Mouse (Mus musculus) lung, postnatal 14 days (tissue): ENCODE measurements around the gene Tomt.
A peak's percentile ranks its signal among the peaks of the same experiment; 100 is the strongest.

Experiments
- DNase-seq: peaks from one replicate; pipeline ENCODE4 v3.0.0; 2021

The Tomt gene

DNA sequence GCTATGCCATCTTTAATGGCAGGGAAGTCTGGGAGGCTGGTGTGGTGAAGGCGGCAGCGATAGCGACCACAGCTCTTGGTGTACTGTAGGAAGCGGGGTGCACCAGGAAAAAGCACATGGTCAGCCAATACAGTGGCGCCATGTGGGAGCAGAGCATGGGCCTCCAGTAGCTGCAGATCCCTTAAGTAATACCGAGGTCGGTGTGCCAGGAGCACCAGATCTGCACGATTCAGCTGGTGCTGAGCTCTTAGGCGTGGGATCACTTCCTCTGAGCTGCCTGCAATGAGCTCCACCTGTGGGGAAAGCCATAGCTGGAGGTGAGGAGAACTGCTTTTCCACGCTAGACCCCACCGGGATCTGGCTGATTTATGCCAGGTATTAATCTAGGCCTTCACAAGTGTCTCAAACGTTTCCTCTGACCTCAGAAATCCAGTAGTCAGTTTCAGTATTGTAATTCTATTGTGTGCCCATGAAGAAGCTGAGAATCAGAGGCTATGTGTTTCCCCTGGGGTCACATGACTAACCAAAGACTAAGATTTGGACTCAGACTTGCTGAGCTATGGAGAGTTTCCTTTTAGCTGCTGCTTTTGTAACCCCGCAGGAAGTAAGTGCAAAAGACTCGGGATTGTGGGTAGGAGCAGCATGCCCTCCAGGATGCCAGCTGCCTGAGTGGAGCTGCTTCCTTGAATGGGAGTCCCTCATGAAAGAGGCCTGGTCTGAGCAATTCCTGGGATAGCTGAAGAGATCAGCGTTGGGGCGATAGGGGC is 5.6 kb downstream of the Tomt start:
- DNase-seq, result no peak

DNA sequence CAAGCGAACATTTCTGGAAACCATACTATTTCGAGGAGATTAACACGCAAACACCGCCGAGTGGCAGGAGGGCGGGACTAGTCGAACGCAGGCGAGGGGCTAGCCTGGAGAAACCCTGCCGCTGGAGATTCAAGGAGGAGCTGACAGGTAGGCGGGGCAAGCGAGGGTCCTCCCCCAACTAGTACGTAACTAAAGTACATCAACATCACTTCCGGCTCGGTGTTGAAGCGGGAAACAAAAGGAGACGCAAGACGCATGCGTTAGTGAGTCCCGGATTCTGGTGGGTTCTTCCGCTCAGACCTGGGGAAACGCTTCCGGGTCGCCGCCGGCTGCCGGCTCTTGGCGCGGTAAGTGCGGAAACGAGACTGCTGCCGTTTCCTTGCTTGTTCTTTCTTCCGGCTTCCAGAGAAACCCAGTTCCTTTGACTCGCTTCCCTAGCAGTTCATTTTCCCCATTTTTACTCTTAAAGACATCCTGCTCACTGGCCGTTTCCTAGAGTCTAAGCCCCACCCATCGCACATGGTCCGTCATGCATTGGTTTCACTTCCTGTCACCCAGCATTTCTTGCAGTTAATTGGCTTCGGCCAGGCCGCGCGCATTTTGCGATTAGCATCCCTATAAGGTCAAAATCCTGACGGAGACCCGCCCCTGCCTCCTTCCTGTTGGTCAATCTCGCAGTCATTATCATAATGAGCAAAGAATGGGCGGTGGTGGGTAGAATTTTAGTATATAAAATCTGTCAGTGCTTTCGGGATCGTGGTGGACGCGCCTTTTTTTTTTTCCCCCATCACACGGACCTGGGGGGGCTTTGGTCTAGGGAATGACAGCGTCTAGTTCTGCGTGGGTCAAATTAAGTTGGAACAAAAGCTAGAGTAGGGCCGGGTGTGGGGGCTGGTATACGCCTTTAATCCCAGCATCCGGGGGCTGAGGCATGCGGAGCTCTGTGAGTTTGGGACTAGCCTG is 9.8 kb downstream of the Tomt start:
- peak; percentile 96 for DNase-seq

GRCm38 (mm10) chr7:101895695-101896094 is 10.5 kb downstream of the Tomt start:
- no peak for DNase-seq

- no peak for DNase-seq
Measured at GRCm38 (mm10) chr7:101888460-101888859, 17.7 kb downstream of the Tomt start.

DNA sequence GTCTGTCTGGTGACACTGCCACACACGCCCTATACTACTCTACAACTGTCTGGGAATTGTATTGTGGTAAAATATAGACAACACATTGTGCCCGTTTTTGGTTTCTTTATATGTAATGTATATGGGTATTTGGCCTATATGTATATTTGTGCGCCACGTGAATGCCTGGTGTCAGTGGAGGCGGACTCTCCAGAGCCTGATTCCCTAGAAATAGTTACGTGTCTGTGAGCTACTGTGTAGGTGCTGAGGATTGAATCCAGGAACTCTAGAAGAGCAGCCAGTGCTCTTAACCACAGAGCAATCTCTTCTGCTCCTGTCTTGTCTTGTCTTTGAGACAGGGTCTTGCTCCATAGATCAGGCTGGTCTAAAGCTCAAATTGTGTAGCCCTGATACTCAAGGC is 19.9 kb downstream of the Tomt start:
- no peak for DNase-seq

- DNase-seq, result no peak
Measured at GRCm38 (mm10) chr7:101884160-101884559, 22.0 kb downstream of the Tomt start.

- no peak for DNase-seq
Measured at GRCm38 (mm10) chr7:101882413-101883154, 23.6 kb downstream of the Tomt start.

DNA sequence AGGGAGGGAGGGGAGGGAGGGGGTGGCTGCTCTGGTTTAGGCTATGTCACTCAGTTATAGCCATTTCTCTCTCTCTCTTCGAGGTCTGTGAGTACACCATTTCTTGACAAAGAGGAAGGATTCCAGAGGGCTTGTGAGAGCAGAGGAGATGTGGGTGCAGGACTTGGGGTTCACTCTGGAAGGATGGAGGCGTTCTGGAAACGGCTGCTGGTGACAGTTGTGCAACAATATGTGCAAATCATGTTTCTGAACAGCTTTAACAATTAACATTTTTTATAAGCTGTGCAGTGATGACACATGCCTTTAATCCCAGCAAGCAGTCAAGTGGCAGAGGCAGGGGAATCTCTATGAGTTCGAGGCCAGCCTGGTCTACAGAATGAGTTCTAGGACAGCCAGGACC is 25.3 kb downstream of the Tomt start:
- no peak for DNase-seq

DNA sequence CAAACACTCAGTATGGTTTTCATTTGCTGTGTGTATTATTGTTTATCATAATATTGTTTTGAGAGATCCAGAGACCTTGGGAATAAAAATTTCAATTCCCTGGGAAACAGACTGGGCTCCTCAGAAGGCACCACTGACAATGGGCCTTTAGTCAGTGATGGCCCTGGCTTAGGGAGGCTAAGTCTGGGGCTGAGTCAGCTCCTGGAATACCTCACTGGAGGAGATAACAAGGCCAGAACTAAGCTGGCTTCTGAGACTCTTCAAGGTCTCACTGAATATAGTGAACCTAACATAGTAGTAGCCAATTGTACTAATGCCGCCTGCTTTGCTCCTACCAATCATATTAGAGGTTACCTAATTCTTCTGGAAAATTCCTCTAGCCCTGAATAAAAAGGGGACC is 30.2 kb downstream of the Tomt start:
- no peak for DNase-seq

DNA sequence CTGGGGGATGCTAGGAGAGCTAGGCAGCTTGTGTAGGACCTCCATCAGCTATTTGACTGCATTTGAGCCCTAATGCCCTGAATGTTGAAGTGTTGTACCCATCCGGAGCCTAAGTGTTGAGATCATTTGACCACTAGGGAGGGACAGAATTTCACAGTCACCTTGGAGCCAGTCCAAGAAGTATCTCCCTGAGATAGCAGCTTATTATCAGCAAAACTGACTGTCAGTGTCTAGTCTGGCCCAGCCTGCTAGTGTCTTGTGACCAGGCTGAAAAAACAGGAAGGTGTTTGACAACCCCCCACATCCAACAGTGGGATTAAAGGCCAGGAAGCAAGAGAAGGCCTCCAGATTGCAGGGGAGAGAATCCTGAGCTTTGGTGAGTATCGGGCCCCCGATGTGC is 34.9 kb downstream of the Tomt start:
- DNase-seq, result no peak

DNA sequence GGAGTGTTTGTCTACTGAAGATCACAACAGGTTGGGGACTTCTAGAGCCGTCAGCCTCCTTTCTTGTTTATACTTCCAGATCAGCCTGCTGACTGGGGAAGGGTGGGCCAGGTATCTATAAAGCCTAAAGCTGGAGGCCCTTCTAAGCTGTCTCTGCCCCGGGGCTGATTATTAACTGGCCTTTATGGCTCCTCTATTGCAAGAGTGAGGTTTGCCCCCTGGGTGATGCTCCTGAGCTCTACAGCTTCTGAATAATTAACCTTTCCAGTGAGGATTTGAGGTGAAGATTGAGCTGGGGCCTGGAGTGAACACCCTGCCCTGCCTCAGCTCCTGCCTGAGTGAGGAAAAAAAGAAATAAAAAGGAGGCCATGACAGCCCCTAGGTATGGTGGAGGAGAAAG is 35.5 kb downstream of the Tomt start, which contains the start of gene Folr1:
TSS of gene Folr1 (minus strand) at position 160 of the 400 bp plus-strand sequence.
- DNase-seq, result no peak

DNA sequence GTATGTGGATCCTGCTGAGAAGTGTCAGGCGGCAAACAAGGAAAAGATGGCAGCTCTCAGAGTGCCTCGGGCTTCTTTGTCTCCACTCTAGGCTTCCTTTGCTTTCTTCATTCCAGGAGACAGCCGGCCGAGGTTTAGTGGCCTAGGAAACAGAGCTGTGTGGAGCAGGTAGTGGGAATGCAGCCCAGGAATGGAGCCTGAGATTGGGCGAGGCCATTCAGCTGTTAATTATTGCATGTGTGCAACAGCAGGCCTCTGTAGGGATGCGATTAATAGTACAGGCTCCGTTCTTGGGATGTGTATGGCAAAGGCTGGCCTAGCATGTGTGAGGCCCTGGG is 37.0 kb downstream of the Tomt start:
- DNase-seq, result no peak

DNA sequence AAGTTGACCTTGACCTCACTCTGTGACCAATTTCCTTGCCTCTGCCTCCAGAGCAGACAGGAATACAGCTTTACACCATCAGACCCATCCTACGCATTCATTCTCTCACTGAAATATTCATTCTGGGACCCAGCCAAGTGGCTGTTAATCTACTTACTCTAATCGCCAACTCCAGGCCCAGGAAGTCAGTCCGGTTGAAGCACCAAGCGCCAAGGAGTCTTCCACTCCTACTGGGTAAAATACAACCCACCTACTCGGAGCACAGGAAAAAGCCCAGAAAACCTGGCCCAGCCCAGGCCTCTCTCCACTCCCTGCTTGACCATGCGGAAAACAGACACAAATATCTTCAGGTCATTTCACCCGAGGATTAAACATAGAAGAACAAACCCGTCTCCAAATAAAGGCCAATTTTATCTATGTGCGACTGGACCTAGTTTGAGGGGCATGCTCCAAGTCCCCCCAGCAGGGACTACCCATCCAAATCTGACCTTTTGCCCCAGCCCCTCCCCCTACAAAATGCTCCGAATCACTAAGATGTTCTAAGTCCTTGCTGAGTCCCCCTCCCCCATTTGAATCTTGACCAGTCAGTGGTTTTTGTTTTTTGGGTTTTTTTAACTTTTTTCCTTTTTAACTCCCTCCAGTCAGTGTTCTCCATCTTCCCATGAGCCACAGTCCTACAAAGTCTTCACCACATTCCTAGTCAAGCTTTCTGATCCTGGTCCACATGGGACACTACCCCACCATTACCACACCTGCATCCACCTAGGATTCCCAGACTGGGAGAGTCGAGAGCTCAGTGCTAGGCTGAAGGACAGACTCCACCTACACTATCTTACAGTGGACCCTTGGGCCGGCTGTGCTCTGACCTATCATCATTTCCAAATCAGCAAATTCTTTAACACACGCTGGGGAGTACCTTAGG is 37.7 kb downstream of the Tomt start:
- no peak for DNase-seq

DNA sequence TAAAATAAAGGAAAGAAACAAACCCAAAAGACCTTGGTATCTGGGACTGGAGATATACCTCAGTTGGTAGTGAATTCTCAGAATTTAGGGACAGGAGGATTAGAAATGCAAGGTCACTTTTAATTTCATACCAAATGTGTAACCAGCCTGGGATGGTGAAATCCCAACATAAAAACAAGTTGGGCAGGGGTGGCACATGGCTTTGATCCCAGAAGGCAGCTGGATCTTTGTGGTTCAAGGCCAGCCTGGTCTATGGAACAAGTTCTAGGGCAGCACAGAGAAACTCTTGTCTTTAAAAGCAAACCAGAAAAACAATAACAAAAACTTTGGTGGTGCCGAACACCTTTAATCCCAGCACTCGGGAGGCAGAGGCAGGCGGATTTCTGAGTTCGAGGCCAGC is 38.7 kb downstream of the Tomt start:
- no peak for DNase-seq

GRCm38 (mm10) chr7:101866491-101867265 is 39.5 kb downstream of the Tomt start:
- DNase-seq, result no peak

DNA sequence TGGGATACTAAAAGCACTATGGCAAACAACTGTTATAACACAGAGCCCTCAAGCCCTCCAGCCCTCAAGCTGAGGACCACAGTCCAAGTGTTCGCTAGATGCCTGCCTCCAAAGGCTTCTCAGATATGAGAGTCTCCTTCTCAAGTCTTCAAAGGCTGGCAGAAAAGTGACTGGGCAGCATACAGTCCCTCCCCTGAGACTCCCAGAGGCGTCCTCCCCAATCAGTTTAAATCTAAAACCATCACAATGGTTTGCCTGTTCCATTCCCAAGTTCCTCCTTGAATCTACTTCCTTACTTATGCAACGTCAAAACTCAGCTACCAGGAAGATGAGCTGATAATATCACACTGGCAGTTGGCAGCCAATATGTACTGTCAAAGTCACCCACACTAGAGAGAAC is 42.7 kb downstream of the Tomt start, which contains the start of gene Anapc15:
TSS of gene Anapc15 (plus strand) at position 301 of the 400 bp plus-strand sequence.
- DNase-seq, result no peak

GRCm38 (mm10) chr7:101862291-101862690 is 43.9 kb downstream of the Tomt start:
- DNase-seq, result no peak

- no peak for DNase-seq
Measured at GRCm38 (mm10) chr7:101860978-101861377, 45.2 kb downstream of the Tomt start.

- no peak for DNase-seq
Measured at GRCm38 (mm10) chr7:101858362-101858761, 47.8 kb downstream of the Tomt start.

DNA sequence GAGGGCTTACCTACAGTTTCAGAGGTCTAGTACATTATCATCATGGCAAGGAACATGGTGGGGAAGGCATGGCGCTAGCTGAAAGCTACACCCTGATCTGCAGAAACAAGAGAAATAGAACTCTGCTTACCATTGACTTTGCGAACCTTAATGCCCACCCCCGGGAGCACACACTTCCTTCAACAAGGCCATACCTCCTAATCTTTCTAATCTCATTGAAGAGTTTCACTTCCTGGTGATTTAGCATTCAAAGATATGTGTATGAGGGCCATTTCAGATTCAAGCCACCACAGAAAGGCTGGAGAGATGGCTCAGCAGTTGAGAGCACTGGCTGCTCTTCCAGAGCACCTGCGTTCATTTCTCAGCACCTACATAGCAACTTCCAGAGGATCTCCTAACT is 49.1 kb downstream of the Tomt start, which contains the start of gene Folr2:
TSS of gene Folr2 (minus strand) at position 101 of the 400 bp plus-strand sequence.
- no peak for DNase-seq

GRCm38 (mm10) chr7:101853816-101854215 is 52.3 kb downstream of the Tomt start:
- DNase-seq, result no peak
